Mouse (Mus musculus): ENCODE measurements around the gene Aurka. TPM values are rescaled to one million over a fixed set of nuclear protein-coding genes. Genes with fewer than 3 reads are reported as not detected.

The Aurka gene
- polyA plus RNA-seq, 1 experiment = 60.7 TPM

GRCm38 (mm10) chr2:172380513-172380912, 10.2 kb upstream of the Aurka start:
- no peak overlapping the region for H3K4me3 ChIP-seq (replicated peaks; ENCODE audit: control insufficient read depth, low read depth, low read length)
- TF ChIP-seq CTCF (IDR thresholded peaks at IDR 0.05; ENCODE audit: control insufficient read depth, insufficient read depth, low read length) = no peak
- no peak for TF ChIP-seq POLR2A (IDR thresholded peaks at IDR 0.05; ENCODE audit: borderline replicate concordance, control insufficient read depth, low read depth, low read length)
- H3K27ac ChIP-seq (ENCODE audit: control insufficient read depth, insufficient read depth, low read depth, low read length, poor library complexity) = peak overlapping the region; percentile 6; the same call in 1 of the 2 replicates
- peaks cover 10% of the 10 kb centered on the region for H3K4me1 ChIP-seq (ENCODE audit: control insufficient read depth, insufficient read depth, low read length)
- 77% methylated on average over 17 of the region's 17 CpGs for WGBS

GRCm38 (mm10) chr2:172378332-172378731, 8.0 kb upstream of the Aurka start:
- Histone ChIP-seq H3K27ac (ENCODE audit: control insufficient read depth, insufficient read depth, low read depth, low read length, poor library complexity) (no peak overlapping the region), H3K4me3 (replicated peaks; ENCODE audit: control insufficient read depth, low read depth, low read length) (no peak overlapping the region), H3K4me1 (ENCODE audit: control insufficient read depth, insufficient read depth, low read length) (peaks cover 6% of the 10 kb centered on the region; the same call in 1 of the 2 replicates)
- 39% methylated on average over 7 of the region's 7 CpGs for WGBS
- TF ChIP-seq CTCF (IDR thresholded peaks at IDR 0.05; ENCODE audit: control insufficient read depth, insufficient read depth, low read length) (peak; percentile 95), POLR2A (IDR thresholded peaks at IDR 0.05; ENCODE audit: borderline replicate concordance, control insufficient read depth, low read depth, low read length) (no peak)

- peaks cover 5% of the 10 kb centered on the region; the same call in 1 of the 2 replicates for H3K4me1 ChIP-seq (ENCODE audit: control insufficient read depth, insufficient read depth, low read length)
- WGBS = 69% methylated on average over 5 of the region's 5 CpGs
- H3K27ac ChIP-seq (ENCODE audit: control insufficient read depth, insufficient read depth, low read depth, low read length, poor library complexity) = no peak overlapping the region
- no peak overlapping the region for H3K4me3 ChIP-seq (replicated peaks; ENCODE audit: control insufficient read depth, low read depth, low read length)
- no peak for TF ChIP-seq CTCF (IDR thresholded peaks at IDR 0.05; ENCODE audit: control insufficient read depth, insufficient read depth, low read length)
- no peak for TF ChIP-seq POLR2A (IDR thresholded peaks at IDR 0.05; ENCODE audit: borderline replicate concordance, control insufficient read depth, low read depth, low read length)
These were observed 6.7 kb upstream of the Aurka start for GRCm38 (mm10) chr2:172376999-172377515.

GRCm38 (mm10) chr2:172376551-172376950, 6.2 kb upstream of the Aurka start:
- Histone ChIP-seq H3K27ac (ENCODE audit: control insufficient read depth, insufficient read depth, low read depth, low read length, poor library complexity) (no peak overlapping the region), H3K4me3 (replicated peaks; ENCODE audit: control insufficient read depth, low read depth, low read length) (no peak overlapping the region), H3K4me1 (ENCODE audit: control insufficient read depth, insufficient read depth, low read length) (peaks cover 5% of the 10 kb centered on the region; the same call in 1 of the 2 replicates)
- 85% methylated on average over 4 of the region's 4 CpGs for WGBS
- no peak for TF ChIP-seq POLR2A (IDR thresholded peaks at IDR 0.05; ENCODE audit: borderline replicate concordance, control insufficient read depth, low read depth, low read length)
- TF ChIP-seq CTCF (IDR thresholded peaks at IDR 0.05; ENCODE audit: control insufficient read depth, insufficient read depth, low read length) = no peak

GRCm38 (mm10) chr2:172371258-172371657, 923 bp upstream of the Aurka start:
- Histone ChIP-seq H3K27ac (ENCODE audit: control insufficient read depth, insufficient read depth, low read depth, low read length, poor library complexity) (peak overlapping the region; percentile 27; the same call in 1 of the 2 replicates), H3K4me1 (ENCODE audit: control insufficient read depth, insufficient read depth, low read length) (no peaks in the 10 kb centered on the region; the same call in 1 of the 2 replicates), H3K4me3 (replicated peaks; ENCODE audit: control insufficient read depth, low read depth, low read length) (peak overlapping the region; percentile 92)
- WGBS = under 1% methylated on average over 11 of the region's 11 CpGs
- TF ChIP-seq CTCF (IDR thresholded peaks at IDR 0.05; ENCODE audit: control insufficient read depth, insufficient read depth, low read length) = no peak
- no peak for TF ChIP-seq POLR2A (IDR thresholded peaks at IDR 0.05; ENCODE audit: borderline replicate concordance, control insufficient read depth, low read depth, low read length)

- WGBS = 91% methylated on average over 7 of the region's 7 CpGs
- TF ChIP-seq POLR2A (IDR thresholded peaks at IDR 0.05; ENCODE audit: borderline replicate concordance, control insufficient read depth, low read depth, low read length) = no peak
- no peaks in the 10 kb centered on the region for H3K4me1 ChIP-seq (ENCODE audit: control insufficient read depth, insufficient read depth, low read length)
- no peak overlapping the region for H3K27ac ChIP-seq (ENCODE audit: control insufficient read depth, insufficient read depth, low read depth, low read length, poor library complexity)
- no peak overlapping the region for H3K4me3 ChIP-seq (replicated peaks; ENCODE audit: control insufficient read depth, low read depth, low read length)
These were observed 7.2 kb downstream of the Aurka start for GRCm38 (mm10) chr2:172363176-172363575.

GRCm38 (mm10) chr2:172355833-172356232, 14.5 kb downstream of the Aurka start:
- H3K4me1 ChIP-seq (ENCODE audit: control insufficient read depth, insufficient read depth, low read length) = no peaks in the 10 kb centered on the region; the same call in 1 of the 2 replicates
- no peak overlapping the region for H3K4me3 ChIP-seq (replicated peaks; ENCODE audit: control insufficient read depth, low read depth, low read length)
- WGBS = 90% methylated on average over 5 of the region's 5 CpGs
- no peak overlapping the region for H3K27ac ChIP-seq (ENCODE audit: control insufficient read depth, insufficient read depth, low read depth, low read length, poor library complexity)
- TF ChIP-seq CTCF (IDR thresholded peaks at IDR 0.05; ENCODE audit: control insufficient read depth, insufficient read depth, low read length) = no peak
- no peak for TF ChIP-seq POLR2A (IDR thresholded peaks at IDR 0.05; ENCODE audit: borderline replicate concordance, control insufficient read depth, low read depth, low read length)

GRCm38 (mm10) chr2:172354761-172355160, 15.6 kb downstream of the Aurka start:
- TF ChIP-seq CTCF (IDR thresholded peaks at IDR 0.05; ENCODE audit: control insufficient read depth, insufficient read depth, low read length) = no peak
- TF ChIP-seq POLR2A (IDR thresholded peaks at IDR 0.05; ENCODE audit: borderline replicate concordance, control insufficient read depth, low read depth, low read length) = no peak
- WGBS = 90% methylated on average over 9 of the region's 9 CpGs
- no peak overlapping the region for H3K27ac ChIP-seq (ENCODE audit: control insufficient read depth, insufficient read depth, low read depth, low read length, poor library complexity)
- peaks cover under 1% of the 10 kb centered on the region; the same call in 1 of the 2 replicates for H3K4me1 ChIP-seq (ENCODE audit: control insufficient read depth, insufficient read depth, low read length)
- no peak overlapping the region for H3K4me3 ChIP-seq (replicated peaks; ENCODE audit: control insufficient read depth, low read depth, low read length)

GRCm38 (mm10) chr2:172353218-172353617, 17.1 kb downstream of the Aurka start:
- Histone ChIP-seq H3K4me1 (ENCODE audit: control insufficient read depth, insufficient read depth, low read length) (peaks cover 3% of the 10 kb centered on the region), H3K4me3 (replicated peaks; ENCODE audit: control insufficient read depth, low read depth, low read length) (no peak overlapping the region), H3K27ac (ENCODE audit: control insufficient read depth, insufficient read depth, low read depth, low read length, poor library complexity) (no peak overlapping the region)
- 89% methylated on average over 9 of the region's 9 CpGs for WGBS
- TF ChIP-seq POLR2A (IDR thresholded peaks at IDR 0.05; ENCODE audit: borderline replicate concordance, control insufficient read depth, low read depth, low read length) = no peak
